8 mouse cellular contexts compared by ENCODE assay signal in genomic region chrX:7680864-7681263, GRCm38 (mm10). TPM values are rescaled to one million over a fixed set of nuclear protein-coding genes. Genes with fewer than 3 reads are reported as not detected.
DNase-seq lines count a peak whose midpoint lies in the region; ATAC-seq and TF ChIP-seq lines count a peak whose summit lies in the region.

TSS of gene Magix (minus strand) at chrX:7681251.

- no peaks in the 10 kb centered on the region; the same call in 1 of the 2 replicates for H3K4me1 ChIP-seq in testis, adult 2 months (ENCODE audit: control insufficient read depth, insufficient read depth, low read length)
- H3K4me1 ChIP-seq in heart, embryonic 13.5 days = no peaks in the 10 kb centered on the region
- no peaks in the 10 kb centered on the region for H3K4me1 ChIP-seq in kidney, embryonic 16.5 days (ENCODE audit: insufficient read depth, low read length)
- no peaks in the 10 kb centered on the region for H3K4me1 ChIP-seq in midbrain, embryonic 16.5 days (ENCODE audit: control insufficient read depth, insufficient read depth, low read length)

- no peak within 1 kb of the TSS for H3K27ac ChIP-seq in testis, adult 2 months (ENCODE audit: control insufficient read depth, insufficient read depth, low read depth, low read length)
- H3K27ac ChIP-seq in heart, embryonic 13.5 days (replicated peaks) = no peak within 1 kb of the TSS
- H3K27ac ChIP-seq in kidney, embryonic 16.5 days (ENCODE audit: low read length) = no peak within 1 kb of the TSS
- no peak within 1 kb of the TSS for H3K27ac ChIP-seq in midbrain, embryonic 16.5 days (ENCODE audit: low read length)

- peak within 1 kb of the TSS; percentile 69 for H3K4me2 ChIP-seq in heart, embryonic 13.5 days
- H3K4me2 ChIP-seq in kidney, embryonic 16.5 days (replicated peaks; ENCODE audit: low read depth, low read length) = peak within 1 kb of the TSS; percentile 54
- peak within 1 kb of the TSS; percentile 57 for H3K4me2 ChIP-seq in midbrain, embryonic 16.5 days (ENCODE audit: low read length)

- H3K9ac ChIP-seq in heart, embryonic 13.5 days = peak within 1 kb of the TSS; percentile 66
- H3K9ac ChIP-seq in kidney, embryonic 16.5 days (replicated peaks; ENCODE audit: low read length) = peak within 1 kb of the TSS; percentile 39; the same call in 1 of the 2 replicates
- H3K9ac ChIP-seq in midbrain, embryonic 16.5 days (ENCODE audit: low read depth, low read length) = no peak within 1 kb of the TSS

- no peak for TF ChIP-seq CTCF in testis, adult 2 months (IDR thresholded peaks at IDR 0.05; ENCODE audit: control insufficient read depth, insufficient read depth, insufficient replicate concordance, low read depth, low read length)

- ATAC-seq in heart, embryonic 13.5 days (ENCODE audit: extremely low read depth, insufficient number of reproducible peaks, low FRiP score, low TSS enrichment) = no peak
- no peak; the same call in 1 of the 2 replicates for ATAC-seq in kidney, embryonic 16.5 days (ENCODE audit: low FRiP score, low TSS enrichment)
- ATAC-seq in midbrain, embryonic 16.5 days = no peak

- H3K27me3 ChIP-seq in testis, adult 2 months (ENCODE audit: control insufficient read depth, insufficient read depth, low read length) = no peaks in the 10 kb centered on the region
- H3K27me3 ChIP-seq in heart, embryonic 13.5 days (replicated peaks) = 0 out of 2 replicates have a peak, but pooled peaks cover 5% of the 10 kb centered on the region
- H3K27me3 ChIP-seq in kidney, embryonic 16.5 days (ENCODE audit: insufficient read depth, low read length) = no peaks in the 10 kb centered on the region
- H3K27me3 ChIP-seq in midbrain, embryonic 16.5 days (ENCODE audit: control insufficient read depth, insufficient read depth, low read depth, low read length) = no peaks in the 10 kb centered on the region

- no peaks in the 10 kb centered on the region for H3K9me3 ChIP-seq in heart, embryonic 13.5 days
- H3K9me3 ChIP-seq in kidney, embryonic 16.5 days (ENCODE audit: low read length) = no peaks in the 10 kb centered on the region
- no peaks in the 10 kb centered on the region for H3K9me3 ChIP-seq in midbrain, embryonic 16.5 days (replicated peaks; ENCODE audit: control insufficient read depth, low read length, poor library complexity, severe bottlenecking)

- no peak for DNase-seq in testis, postnatal 10 days (ENCODE audit: low spot score)
- DNase-seq in MN1 (ENCODE audit: low spot score) = no peak
- no peak for DNase-seq in left cerebral cortex, adult 11 months (ENCODE audit: low spot score)
- no peak for DNase-seq in yolk sac, embryonic 10.5 days (ENCODE audit: low spot score)

- H3K36me3 ChIP-seq in testis, adult 2 months (ENCODE audit: control insufficient read depth, insufficient read depth, low read length) = no peaks in the 10 kb centered on the region
- H3K36me3 ChIP-seq in heart, embryonic 13.5 days = no peaks in the 10 kb centered on the region
- no peaks in the 10 kb centered on the region for H3K36me3 ChIP-seq in kidney, embryonic 16.5 days (ENCODE audit: insufficient read depth, low read length)
- H3K36me3 ChIP-seq in midbrain, embryonic 16.5 days (ENCODE audit: control insufficient read depth, insufficient read depth, low read length) = no peaks in the 10 kb centered on the region

- no peak for TF ChIP-seq POLR2A in testis, adult 2 months (IDR thresholded peaks at IDR 0.05; ENCODE audit: control insufficient read depth, low read depth, low read length)

- 62% methylated on average over 14 of the region's 14 CpGs for WGBS in heart, embryonic 13.5 days
- 66% methylated on average over 14 of the region's 14 CpGs for WGBS in kidney, embryonic 16.5 days
- WGBS in midbrain, embryonic 16.5 days = 66% methylated on average over 13 of the region's 14 CpGs

- peak within 1 kb of the TSS; percentile 3; the same call in 1 of the 2 replicates for H3K4me3 ChIP-seq in testis, adult 2 months (ENCODE audit: control insufficient read depth, low read depth, low read length)
- peak within 1 kb of the TSS; percentile 45 for H3K4me3 ChIP-seq in heart, embryonic 13.5 days
- H3K4me3 ChIP-seq in kidney, embryonic 16.5 days (ENCODE audit: low read length) = peak within 1 kb of the TSS; percentile 33
- H3K4me3 ChIP-seq in midbrain, embryonic 16.5 days (ENCODE audit: low read depth, low read length) = no peak within 1 kb of the TSS

RNA-seq across cellular contexts. Expression of gene Magix, which starts in this region (rescaled TPM):
- 0.17 and 0.21 TPM in 2 replicates for polyA plus RNA-seq in testis, adult 2 months (2012; rRNA removed)
- 0.11 and 0.25 TPM in 2 replicates for polyA plus RNA-seq in heart, embryonic 13.5 days (2015; fragmentation: Nextera tagmentation; extraction: Ambion mirVana)
- polyA plus RNA-seq in kidney, embryonic 16.5 days (2015; fragmentation: Nextera tagmentation; extraction: Ambion mirVana) = 0.91 and 1.4 TPM in 2 replicates
- polyA plus RNA-seq in midbrain, embryonic 16.5 days (2015; fragmentation: Nextera tagmentation; extraction: Ambion mirVana) = 0.10 and 0.13 TPM in 2 replicates
